Mouse (Mus musculus) small intestine, adult 2 months (tissue): ENCODE results near the gene Wnt10b.
"Not testable (repeated sequence)": the region's sequence is repeated elsewhere in the genome, so short reads cannot be mapped to it uniquely, and the experiment has no call there.

Experiments
- CTCF ChIP-seq: fragments of 200-500 bp; IDR thresholded peaks from 2 replicates; pipeline ENCODE4 v1.5.1; 2012; ENCODE audit warnings: low read depth, mild to moderate bottlenecking, control low read depth, inconsistent platforms, low read length, moderate library complexity, mixed read lengths; ENCODE audit not compliant: insufficient replicate concordance, insufficient read length; ENCODE audit errors: extremely low read depth
- POLR2A ChIP-seq: fragments of 200-500 bp; IDR thresholded peaks from 2 replicates; pipeline ENCODE4 v1.6.1; 2012; ENCODE audit warnings: low read depth, mild to moderate bottlenecking, control low read depth, inconsistent platforms, low read length, moderate library complexity

GRCm38 (mm10) chr15:98810212-98810611 lies 32.3 kb upstream of the Wnt10b start:
- not testable (repeated sequence) for TF ChIP-seq POLR2A, CTCF
